Mouse (Mus musculus): ENCODE measurements around the gene Tuba1b. TPM values are rescaled to one million over a fixed set of nuclear protein-coding genes. Genes with fewer than 3 reads are reported as not detected.

Gene Tuba1b
- 1,812 and 1,892 TPM in 2 replicates for polyA plus RNA-seq (2015; fragmentation: Nextera tagmentation; extraction: Ambion mirVana)

DNA sequence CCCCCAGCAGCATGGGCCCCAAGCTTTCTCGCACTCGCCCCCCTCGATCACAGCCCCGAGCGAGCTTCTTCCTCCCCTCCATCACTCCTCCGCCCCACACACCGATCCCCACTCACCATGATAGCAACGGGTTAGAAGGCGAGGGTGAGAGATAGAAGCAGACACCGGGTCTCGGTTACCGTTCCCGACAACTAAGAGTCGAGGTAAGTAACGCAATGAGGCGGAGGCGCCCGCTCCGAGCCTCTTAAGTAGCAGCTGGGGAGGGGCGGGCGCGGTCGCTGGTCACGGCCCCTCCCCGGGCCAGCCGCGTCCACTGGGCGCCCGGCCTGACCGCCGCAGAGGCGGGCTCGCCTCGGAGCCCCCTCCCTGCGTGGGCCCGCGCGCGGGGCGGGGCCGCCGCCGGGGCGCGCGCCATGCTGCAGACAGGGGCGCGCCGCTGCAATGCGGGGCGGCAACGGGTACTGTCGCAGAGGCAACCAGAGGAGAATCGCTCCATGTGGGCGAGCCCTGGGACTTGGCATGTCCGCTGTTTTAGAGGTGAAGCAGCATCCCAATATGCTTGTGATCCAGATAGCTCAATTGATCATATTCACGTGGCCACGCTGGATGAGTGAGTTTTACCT is at the start of gene Tuba1b:
Gene Tuba1b, minus strand, starts transcription at position 349 of the 623 bp plus-strand sequence.
- no peaks in the 10 kb centered on the region for H3K36me3 ChIP-seq (ENCODE audit: control insufficient read depth, insufficient read depth, low read length)
- peak within 1 kb of the TSS; percentile 97 for H3K4me2 ChIP-seq (ENCODE audit: low read depth, low read length)
- peak within 1 kb of the TSS; percentile 78 for H3K4me3 ChIP-seq (ENCODE audit: low read length)
- H3K4me1 ChIP-seq (replicated peaks; ENCODE audit: control insufficient read depth, insufficient read depth, low read length): peaks cover 16% of the 10 kb centered on the region
- peak within 1 kb of the TSS; percentile 99 for H3K27ac ChIP-seq (ENCODE audit: low read length)
- WGBS: under 1% methylated on average over 51 of the region's 58 CpGs
- no peaks in the 10 kb centered on the region for H3K9me3 ChIP-seq (ENCODE audit: control insufficient read depth, low read length)
- peak; percentile 97 for ATAC-seq (ENCODE audit: low read depth)
- peak within 1 kb of the TSS; percentile 96 for H3K9ac ChIP-seq (ENCODE audit: low read length)
- H3K27me3 ChIP-seq (ENCODE audit: control insufficient read depth, insufficient read depth, low read depth, low read length): no peaks in the 10 kb centered on the region

DNA sequence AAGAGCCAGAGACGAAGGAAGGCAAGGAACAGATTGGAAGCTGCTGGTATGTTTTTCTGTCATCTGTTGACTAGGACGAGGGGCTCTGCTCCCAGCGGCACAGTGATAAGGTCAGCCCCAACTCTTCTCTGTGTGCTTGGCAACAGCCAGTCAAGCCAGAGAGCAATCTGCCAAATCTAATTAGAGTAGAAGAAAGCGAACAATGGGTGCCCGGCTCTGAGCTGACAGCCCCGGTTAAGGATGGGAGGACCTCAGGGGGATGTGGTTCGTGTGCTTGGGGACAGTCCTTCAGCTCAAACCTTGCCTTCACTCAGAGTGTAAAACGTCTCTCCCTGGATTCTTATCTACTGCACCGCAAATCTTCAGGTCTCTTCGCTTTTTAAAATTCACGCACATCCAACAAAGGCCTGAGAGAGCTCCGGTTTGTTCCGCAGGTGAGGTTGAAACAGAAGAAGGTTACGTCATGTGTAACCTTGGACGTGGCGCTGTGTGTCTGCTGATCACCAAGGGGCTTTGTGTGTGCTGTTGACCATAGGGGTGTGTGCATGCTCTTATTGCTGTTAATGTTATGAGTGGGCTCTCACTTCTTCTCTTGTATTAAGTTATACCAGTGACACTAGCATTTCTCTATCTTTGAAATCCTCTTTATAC is 49.2 kb upstream of the Tuba1b start:
- no peaks in the 10 kb centered on the region for H3K27me3 ChIP-seq (ENCODE audit: control insufficient read depth, insufficient read depth, low read depth, low read length)
- H3K4me2 ChIP-seq (ENCODE audit: low read depth, low read length): no peak overlapping the region
- H3K27ac ChIP-seq (ENCODE audit: low read length): no peak overlapping the region
- WGBS: 47% methylated on average over 16 of the region's 16 CpGs
- ATAC-seq (ENCODE audit: low read depth): no peak
- H3K9ac ChIP-seq (ENCODE audit: low read length): no peak overlapping the region; the same call in 1 of the 2 replicates
- no peaks in the 10 kb centered on the region for H3K9me3 ChIP-seq (ENCODE audit: control insufficient read depth, low read length)
- H3K4me1 ChIP-seq (replicated peaks; ENCODE audit: control insufficient read depth, insufficient read depth, low read length): peaks cover 26% of the 10 kb centered on the region
- no peaks in the 10 kb centered on the region for H3K36me3 ChIP-seq (ENCODE audit: control insufficient read depth, insufficient read depth, low read length)
- H3K4me3 ChIP-seq (ENCODE audit: low read length): no peak overlapping the region

DNA sequence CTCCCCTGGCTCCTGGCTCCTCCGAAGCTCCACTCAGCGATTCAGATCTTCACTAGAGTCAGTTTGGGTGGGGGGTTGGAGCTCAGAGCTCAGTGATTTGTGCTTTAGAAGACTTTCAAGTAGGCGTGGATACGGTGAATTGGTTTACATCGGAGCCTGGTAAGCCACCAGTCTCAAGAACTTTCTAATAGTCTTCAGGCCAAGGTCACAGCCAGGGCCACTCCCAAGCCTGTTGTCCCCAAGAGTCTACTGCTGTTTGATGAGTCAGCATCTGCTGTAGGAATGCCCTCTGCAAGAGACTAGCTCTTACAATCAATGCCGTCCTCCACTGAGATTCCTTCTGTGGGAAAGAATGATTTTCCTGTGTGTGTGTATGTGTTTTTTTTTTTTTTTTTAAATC is 47.7 kb upstream of the Tuba1b start:
- no peaks in the 10 kb centered on the region for H3K27me3 ChIP-seq (ENCODE audit: control insufficient read depth, insufficient read depth, low read depth, low read length)
- H3K4me2 ChIP-seq (ENCODE audit: low read depth, low read length): no peak overlapping the region
- H3K36me3 ChIP-seq (ENCODE audit: control insufficient read depth, insufficient read depth, low read length): no peaks in the 10 kb centered on the region
- ATAC-seq (ENCODE audit: low read depth): no peak
- H3K4me3 ChIP-seq (ENCODE audit: low read length): no peak overlapping the region
- peaks cover 28% of the 10 kb centered on the region for H3K4me1 ChIP-seq (replicated peaks; ENCODE audit: control insufficient read depth, insufficient read depth, low read length)
- 74% methylated on average over 6 of the region's 6 CpGs for WGBS
- H3K9me3 ChIP-seq (ENCODE audit: control insufficient read depth, low read length): no peaks in the 10 kb centered on the region
- H3K27ac ChIP-seq (ENCODE audit: low read length): no peak overlapping the region
- H3K9ac ChIP-seq (ENCODE audit: low read length): no peak overlapping the region

DNA sequence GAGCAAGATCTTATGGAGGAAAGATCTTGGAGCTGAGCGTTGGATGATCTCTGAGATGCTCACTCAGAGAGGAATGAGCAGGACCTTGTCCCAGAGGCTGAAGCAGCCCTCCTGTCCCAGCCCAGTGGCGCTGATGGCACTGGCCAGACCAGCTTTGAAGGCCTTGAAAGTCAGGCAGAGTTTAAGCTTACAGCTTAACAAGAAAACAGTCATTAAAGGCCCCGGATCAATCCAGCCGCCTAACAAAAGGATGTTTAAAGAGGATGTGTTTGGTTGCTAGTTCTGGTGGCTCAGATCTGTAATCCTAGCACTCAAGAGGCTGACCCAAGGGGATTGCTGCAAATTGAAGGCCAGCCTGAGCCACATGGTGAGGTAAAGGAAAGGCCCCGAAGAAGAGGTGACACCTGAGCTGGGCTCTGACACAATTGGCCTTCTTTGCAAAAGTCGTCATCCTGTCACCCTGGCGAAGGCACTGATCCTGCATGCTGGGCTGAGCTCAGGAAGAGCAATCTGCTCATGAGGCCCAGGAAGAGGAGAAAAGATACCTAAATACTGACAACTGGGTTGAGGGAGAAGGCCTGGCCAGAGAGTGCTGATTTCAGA is 45.7 kb upstream of the Tuba1b start:
- 43% methylated on average over 7 of the region's 7 CpGs for WGBS
- no peak for ATAC-seq (ENCODE audit: low read depth)
- Histone ChIP-seq H3K27me3 (ENCODE audit: control insufficient read depth, insufficient read depth, low read depth, low read length) (no peaks in the 10 kb centered on the region), H3K27ac (ENCODE audit: low read length) (no peak overlapping the region), H3K9me3 (ENCODE audit: control insufficient read depth, low read length) (no peaks in the 10 kb centered on the region), H3K9ac (ENCODE audit: low read length) (no peak overlapping the region), H3K4me2 (ENCODE audit: low read depth, low read length) (no peak overlapping the region), H3K36me3 (ENCODE audit: control insufficient read depth, insufficient read depth, low read length) (no peaks in the 10 kb centered on the region), H3K4me1 (replicated peaks; ENCODE audit: control insufficient read depth, insufficient read depth, low read length) (peaks cover 19% of the 10 kb centered on the region), H3K4me3 (ENCODE audit: low read length) (no peak overlapping the region)

DNA sequence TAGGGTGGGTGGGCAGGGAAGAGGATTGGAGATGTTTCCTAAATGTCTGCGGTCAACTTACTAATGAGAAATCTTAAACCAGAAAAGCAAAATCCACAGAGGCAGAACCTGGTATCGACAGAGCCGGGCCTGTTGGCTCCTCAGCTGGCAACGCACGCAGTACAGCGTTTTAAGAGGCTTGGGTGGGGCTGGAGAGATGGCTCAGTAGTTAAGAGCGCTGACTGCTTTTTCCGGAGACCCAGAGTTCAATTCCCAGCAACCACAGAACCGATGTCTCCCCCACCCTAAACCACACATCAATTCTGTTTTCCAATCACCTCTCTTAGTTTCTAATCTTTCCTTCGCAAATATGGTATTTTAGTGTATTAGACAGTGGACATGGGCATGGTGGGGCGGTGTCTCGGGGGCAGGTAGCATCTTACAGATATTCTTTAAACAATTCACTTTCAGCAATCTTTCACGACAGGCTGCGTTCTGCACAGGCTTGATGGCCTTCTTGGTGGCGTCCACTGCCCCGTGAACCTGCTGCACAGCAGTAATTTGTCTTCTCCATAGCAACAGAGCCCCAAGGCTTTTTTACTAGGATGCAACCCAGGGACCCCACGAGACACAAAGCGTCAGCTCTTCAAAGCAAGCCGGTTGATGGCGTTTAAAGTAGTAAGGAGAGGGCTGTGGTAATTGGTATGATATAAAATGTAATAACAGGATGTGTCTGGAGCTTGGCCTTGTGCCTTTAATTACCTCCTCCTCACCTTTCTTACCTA is 44.2 kb upstream of the Tuba1b start:
- ATAC-seq (ENCODE audit: low read depth): no peak
- Histone ChIP-seq H3K4me1 (replicated peaks; ENCODE audit: control insufficient read depth, insufficient read depth, low read length) (peaks cover 14% of the 10 kb centered on the region), H3K4me3 (ENCODE audit: low read length) (no peak overlapping the region), H3K27ac (ENCODE audit: low read length) (no peak overlapping the region), H3K9ac (ENCODE audit: low read length) (no peak overlapping the region), H3K36me3 (ENCODE audit: control insufficient read depth, insufficient read depth, low read length) (no peaks in the 10 kb centered on the region), H3K27me3 (ENCODE audit: control insufficient read depth, insufficient read depth, low read depth, low read length) (no peaks in the 10 kb centered on the region), H3K4me2 (ENCODE audit: low read depth, low read length) (no peak overlapping the region), H3K9me3 (ENCODE audit: control insufficient read depth, low read length) (no peaks in the 10 kb centered on the region)
- 68% methylated on average over 20 of the region's 20 CpGs for WGBS

DNA sequence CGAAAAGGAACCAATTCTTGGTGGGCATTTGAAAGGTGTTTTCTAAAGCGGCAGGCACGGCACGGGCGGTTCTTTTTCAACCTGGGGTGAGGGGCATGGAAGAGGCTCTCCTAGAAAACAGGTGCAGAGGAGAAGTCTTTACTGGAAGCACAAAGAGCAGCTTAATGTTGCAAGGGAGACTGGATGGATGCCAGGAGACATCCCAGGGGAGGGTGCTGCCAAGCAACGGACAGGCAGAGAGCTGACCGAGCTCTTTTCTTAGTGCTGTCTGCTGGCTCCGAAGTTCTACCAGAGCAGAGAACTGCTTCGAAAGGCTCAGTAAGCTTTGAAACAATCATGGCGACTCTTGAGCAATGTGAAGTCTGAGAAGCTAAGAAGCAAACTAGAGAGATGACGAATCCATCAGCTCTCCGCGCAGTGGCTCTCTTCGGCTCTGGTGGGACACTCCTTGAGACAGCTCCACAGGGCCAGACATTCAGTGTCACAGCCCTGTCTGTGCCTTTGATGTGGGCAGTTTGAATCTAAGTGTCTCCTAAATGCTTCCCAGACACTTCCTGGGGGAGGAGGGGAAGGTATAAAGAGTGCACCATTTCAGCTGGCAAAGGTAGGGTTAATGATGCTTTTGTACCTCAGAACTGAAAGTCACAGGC is 43.5 kb upstream of the Tuba1b start:
- H3K4me1 ChIP-seq (replicated peaks; ENCODE audit: control insufficient read depth, insufficient read depth, low read length): peaks cover 14% of the 10 kb centered on the region
- WGBS: 49% methylated on average over 14 of the region's 14 CpGs
- H3K27me3 ChIP-seq (ENCODE audit: control insufficient read depth, insufficient read depth, low read depth, low read length): no peaks in the 10 kb centered on the region
- no peaks in the 10 kb centered on the region for H3K36me3 ChIP-seq (ENCODE audit: control insufficient read depth, insufficient read depth, low read length)
- 0 out of 2 replicates have a peak overlapping the region, but pooled peaks have one; percentile 9 for H3K4me3 ChIP-seq (ENCODE audit: low read length)
- peak; percentile 75 for ATAC-seq (ENCODE audit: low read depth)
- peak overlapping the region; percentile 22; the same call in 1 of the 2 replicates for H3K4me2 ChIP-seq (ENCODE audit: low read depth, low read length)
- no peaks in the 10 kb centered on the region for H3K9me3 ChIP-seq (ENCODE audit: control insufficient read depth, low read length)
- peak overlapping the region; percentile 47; the same call in 1 of the 2 replicates for H3K27ac ChIP-seq (ENCODE audit: low read length)
- H3K9ac ChIP-seq (ENCODE audit: low read length): peak overlapping the region; percentile 49

DNA sequence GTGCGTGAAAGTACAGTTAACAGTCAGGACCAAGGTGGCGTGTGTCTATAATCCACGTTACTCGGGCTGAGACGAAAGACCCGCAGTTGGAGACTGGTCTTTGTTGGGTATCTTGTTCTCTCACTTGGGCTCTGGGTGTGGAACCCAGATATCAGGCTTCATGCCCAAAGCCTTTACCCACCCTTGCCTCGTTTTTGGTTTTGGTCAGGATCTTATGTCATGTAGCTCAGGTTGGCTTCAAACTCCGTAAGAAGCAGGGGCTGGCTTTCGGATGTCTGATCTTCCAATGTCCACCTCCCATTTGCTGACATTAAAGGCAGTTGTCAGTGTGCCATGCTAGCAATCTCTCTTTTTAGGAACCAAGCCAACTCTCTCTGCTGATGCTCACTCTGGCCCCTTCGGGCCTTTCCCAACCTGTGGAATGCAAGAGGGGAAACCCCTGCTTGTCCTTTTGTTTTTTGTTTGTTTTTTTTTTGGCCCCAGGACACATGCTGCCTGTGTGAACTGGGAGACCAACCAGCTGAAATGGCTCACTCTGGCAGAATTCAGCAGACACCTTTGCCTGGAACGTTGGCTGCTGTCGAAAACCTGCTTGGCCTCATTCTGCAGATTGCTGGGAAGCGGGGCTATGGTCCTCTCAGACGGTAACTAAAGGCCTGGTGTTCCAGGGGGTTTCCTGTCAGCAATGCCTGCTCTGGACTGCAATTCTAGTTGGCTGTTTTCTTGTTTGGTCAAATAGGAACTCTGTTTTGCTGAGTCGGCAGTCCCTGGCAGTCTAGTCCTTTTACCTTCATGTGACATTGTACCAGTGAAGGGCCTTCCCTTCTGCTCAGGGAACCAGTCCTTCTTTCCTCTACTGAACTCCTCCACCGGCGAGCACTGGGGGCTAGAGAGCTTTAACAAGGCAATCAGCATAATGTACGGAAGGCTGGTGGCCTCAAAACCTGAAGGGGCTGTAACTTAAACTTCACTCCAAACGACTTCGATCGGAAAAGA is 42.7 kb upstream of the Tuba1b start:
- H3K9me3 ChIP-seq (ENCODE audit: control insufficient read depth, low read length): no peaks in the 10 kb centered on the region
- no peaks in the 10 kb centered on the region for H3K27me3 ChIP-seq (ENCODE audit: control insufficient read depth, insufficient read depth, low read depth, low read length)
- H3K4me2 ChIP-seq (ENCODE audit: low read depth, low read length): peak overlapping the region; percentile 22; the same call in 1 of the 2 replicates
- ATAC-seq (ENCODE audit: low read depth): no peak
- 60% methylated on average over 21 of the region's 21 CpGs for WGBS
- H3K9ac ChIP-seq (ENCODE audit: low read length): peak overlapping the region; percentile 49; the same call in 1 of the 2 replicates
- no peaks in the 10 kb centered on the region for H3K36me3 ChIP-seq (ENCODE audit: control insufficient read depth, insufficient read depth, low read length)
- H3K4me3 ChIP-seq (ENCODE audit: low read length): no peak overlapping the region
- peaks cover 14% of the 10 kb centered on the region for H3K4me1 ChIP-seq (replicated peaks; ENCODE audit: control insufficient read depth, insufficient read depth, low read length)
- peak overlapping the region; percentile 47; the same call in 1 of the 2 replicates for H3K27ac ChIP-seq (ENCODE audit: low read length)

DNA sequence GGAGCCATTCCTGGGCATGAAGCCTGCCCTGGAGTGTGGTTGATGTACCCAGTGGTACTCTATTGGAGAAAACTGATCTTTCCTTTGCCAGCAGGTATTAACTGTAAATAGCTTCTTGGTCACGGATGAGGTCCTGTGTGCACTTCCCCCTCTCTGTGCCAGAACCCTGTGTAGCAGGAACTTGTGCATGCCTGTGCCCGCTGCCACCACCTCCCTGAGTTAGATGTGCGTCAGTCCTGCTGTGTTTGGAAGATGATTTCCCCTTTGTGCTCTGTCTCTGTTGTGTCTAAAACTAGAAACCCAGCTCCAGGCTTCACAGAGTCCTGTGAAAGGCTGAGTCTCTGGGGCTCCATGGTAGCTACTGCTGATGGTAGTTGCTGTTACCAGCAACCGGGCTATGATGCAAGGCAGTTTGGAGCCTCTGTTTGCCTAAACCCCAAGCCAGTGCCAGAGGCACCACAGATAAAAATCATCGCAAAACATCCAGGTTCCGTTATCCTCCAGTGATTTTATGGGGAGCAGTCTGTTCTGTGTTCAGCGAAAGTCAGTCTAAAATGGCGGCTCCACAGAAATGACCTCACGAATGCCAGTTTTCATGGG is 38.8 kb upstream of the Tuba1b start:
- no peak overlapping the region for H3K4me3 ChIP-seq (ENCODE audit: low read length)
- H3K27ac ChIP-seq (ENCODE audit: low read length): no peak overlapping the region
- WGBS: 84% methylated on average over 9 of the region's 9 CpGs

More for the DNA sequence above, 38.8 kb upstream of the Tuba1b start:
- no peaks in the 10 kb centered on the region for H3K27me3 ChIP-seq (ENCODE audit: control insufficient read depth, insufficient read depth, low read depth, low read length)
- no peak overlapping the region for H3K9ac ChIP-seq (ENCODE audit: low read length)
- H3K36me3 ChIP-seq (ENCODE audit: control insufficient read depth, insufficient read depth, low read length): no peaks in the 10 kb centered on the region
- H3K9me3 ChIP-seq (ENCODE audit: control insufficient read depth, low read length): no peaks in the 10 kb centered on the region
- no peak for ATAC-seq (ENCODE audit: low read depth)
- no peak overlapping the region for H3K4me2 ChIP-seq (ENCODE audit: low read depth, low read length)
- peaks cover 30% of the 10 kb centered on the region for H3K4me1 ChIP-seq (replicated peaks; ENCODE audit: control insufficient read depth, insufficient read depth, low read length)

Measured in lung, embryonic 16.5 days (tissue).